Mouse (Mus musculus) megakaryocyte, embryonic 14.5 days (primary cell): Measurements from ENCODE around the gene Gbp5.

ENCODE experiments used
- FLI1 ChIP-seq: IDR thresholded peaks from 2 replicates; pipeline ENCODE4 v1.6.1; 2012; ENCODE audit warnings: low read length, inconsistent platforms, mixed read lengths
- GATA1 ChIP-seq: IDR thresholded peaks from 3 replicates; pipeline ENCODE4 v1.6.1; 2012; ENCODE audit warnings: mixed read lengths, low read length, inconsistent platforms, borderline replicate concordance

DNA sequence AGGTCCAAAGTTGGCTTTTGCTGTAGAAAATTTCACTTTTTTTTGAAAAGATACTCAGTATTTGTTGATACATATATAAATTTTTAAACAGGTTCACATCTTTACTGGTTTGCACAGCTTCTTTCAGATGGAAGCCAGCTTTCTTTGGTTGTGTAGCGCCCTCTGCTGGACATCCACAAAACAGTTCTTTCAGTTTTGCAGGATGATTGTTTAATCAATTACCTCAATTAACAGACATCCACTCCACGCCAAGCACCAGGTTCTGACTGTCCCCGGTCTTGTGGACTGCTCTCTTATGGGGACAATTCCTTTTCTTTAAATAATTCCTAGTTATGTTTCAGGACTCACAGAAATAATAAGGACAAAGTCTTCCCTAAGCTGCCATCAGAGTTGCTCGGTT, 17.9 kb upstream of the Gbp5 start:
- TF ChIP-seq GATA1, result no peak
- no peak for TF ChIP-seq FLI1
